Mouse (Mus musculus): ENCODE data around the gene Cyb5d1. TPM values are rescaled to one million over a fixed set of nuclear protein-coding genes. Genes with fewer than 3 reads are reported as not detected.

Cyb5d1 gene
- total RNA-seq, 1 experiment from 2014 or later, result 37.6 TPM

DNA sequence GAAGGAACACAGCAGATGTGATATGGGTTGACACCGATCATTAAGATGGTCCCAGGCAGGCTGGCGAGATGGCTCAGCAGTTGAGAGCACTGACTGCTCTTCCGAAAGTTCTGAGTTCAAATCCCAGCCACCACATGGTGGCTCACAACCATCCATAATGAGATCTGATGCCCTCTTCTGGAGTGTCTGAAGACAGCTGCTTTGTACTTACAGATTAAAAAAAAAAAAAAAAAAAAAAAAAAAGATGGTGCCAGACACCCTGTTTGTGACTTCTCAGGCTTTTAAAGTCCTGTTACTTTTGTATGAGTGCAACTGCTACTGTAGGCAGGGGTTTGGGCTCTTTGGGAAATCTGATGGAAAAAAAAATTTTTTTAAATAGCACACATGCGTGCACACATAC is 6.8 kb downstream of the Cyb5d1 start:
- ATAC-seq (replicated peaks; ENCODE audit: low read depth, poor library complexity, severe bottlenecking), result no peak

DNA sequence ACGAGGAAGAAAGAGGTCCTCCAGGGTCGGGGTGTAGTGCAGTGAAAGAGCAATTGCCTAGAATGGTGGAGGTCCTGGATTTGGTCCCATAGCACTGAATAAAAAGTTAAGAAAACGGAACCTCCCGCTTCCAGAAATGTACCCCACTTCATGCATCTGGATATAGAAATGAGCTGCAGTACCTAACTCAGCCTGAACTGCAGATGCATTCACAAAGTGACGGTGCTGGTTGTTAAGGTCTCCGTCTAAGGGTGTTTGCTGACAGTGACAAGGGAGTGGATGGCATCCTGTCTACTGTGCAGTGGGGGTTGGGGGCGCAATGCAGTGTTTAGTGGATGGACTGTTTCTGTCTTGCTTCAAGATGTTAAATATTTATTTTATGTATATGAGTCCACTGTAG is 8.7 kb downstream of the Cyb5d1 start:
- no peak for ATAC-seq (replicated peaks; ENCODE audit: low read depth, poor library complexity, severe bottlenecking)

DNA sequence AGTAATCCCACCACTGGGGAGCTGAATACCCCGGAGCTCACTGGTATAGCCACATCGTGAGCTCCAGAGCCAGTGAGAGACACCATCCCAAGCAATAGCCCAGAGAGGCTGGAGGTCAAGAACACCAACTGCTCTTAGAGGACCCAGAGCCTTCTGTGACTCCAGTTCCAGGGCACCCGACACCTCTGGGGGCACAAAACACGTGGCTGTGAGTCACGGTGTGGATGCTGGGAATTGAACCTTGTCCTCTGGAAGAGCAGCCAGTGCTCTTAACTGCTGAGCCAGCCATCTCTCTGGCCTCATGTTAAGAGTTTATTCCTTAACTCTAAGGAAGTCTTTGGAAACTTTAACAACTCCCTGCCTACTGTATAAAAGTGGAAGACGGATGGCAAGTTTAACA is 10.5 kb downstream of the Cyb5d1 start:
- no peak for ATAC-seq (replicated peaks; ENCODE audit: low read depth, poor library complexity, severe bottlenecking)

DNA sequence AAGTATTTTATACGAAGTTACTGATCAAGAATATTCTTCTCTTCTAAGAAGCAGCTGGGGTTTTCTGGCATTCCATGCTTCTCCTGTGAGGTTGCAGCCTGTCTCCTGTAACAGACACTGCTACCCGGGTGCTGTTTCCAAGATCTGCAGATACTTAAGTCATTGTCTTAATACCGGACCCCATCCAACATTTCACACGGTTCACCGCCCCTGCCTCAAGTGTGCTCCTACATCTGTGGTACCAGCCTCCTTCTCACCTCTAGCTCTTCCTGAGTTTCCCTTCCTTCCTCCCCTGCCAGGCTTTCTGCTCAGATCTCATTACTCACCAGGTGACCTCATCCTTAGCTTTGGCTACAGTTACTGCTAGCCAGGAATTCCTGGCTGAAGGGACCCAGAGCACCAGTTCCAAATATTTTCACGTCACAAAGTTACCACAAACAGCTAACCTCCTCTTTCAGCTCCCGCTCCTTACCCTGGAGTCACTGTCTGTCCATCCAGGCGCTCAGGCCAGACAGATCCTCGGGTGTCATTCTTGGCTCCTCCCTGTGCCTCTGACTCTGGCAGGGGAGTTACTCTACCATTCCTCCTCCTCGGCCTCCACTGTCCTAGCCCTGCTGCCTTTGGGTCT is 12.8 kb downstream of the Cyb5d1 start:
- ATAC-seq (replicated peaks; ENCODE audit: low read depth, poor library complexity, severe bottlenecking), result no peak

DNA sequence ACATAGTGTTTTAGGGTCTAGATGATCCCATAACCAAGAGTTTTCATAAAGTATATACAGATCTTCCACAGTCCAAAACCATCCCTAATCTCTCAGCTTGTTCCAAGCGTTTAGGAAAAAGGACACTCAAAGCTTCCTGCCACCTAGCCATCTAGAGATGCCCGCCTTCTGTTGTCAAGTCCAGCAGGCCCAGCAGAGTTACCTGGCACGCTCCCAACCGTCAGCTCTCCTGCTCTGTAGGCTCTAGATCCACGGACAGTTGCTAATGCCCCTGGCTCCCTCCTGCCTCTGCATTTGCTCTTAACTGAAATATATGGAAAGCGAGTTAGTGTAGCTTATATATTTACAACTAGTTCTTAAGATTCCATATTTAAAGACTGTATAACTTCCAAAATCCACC is 14.1 kb downstream of the Cyb5d1 start:
- ATAC-seq (replicated peaks; ENCODE audit: low read depth, poor library complexity, severe bottlenecking), result no peak

DNA sequence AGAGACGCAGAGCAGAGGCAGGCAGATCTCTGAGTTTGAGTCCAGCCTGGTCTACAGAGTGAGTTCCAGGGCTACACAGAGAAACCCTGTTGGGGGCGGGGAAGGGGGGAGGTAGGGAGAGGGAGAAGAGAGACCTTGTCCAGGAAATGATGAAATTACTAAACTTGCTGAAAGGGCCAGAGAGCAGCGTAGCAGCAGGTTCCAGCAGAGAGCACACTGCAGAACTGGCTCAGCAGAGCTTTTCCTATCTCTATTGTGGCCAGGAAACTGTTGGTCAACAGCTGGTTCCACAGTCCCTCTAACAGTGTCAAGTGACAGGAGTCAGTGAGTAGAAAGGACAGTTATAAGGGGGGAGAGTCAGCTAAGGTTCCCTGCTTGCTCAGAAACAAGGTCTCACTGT is 15.8 kb downstream of the Cyb5d1 start:
- ATAC-seq (replicated peaks; ENCODE audit: low read depth, poor library complexity, severe bottlenecking), result peak; percentile 74; the same call in 1 of the 2 replicates

DNA sequence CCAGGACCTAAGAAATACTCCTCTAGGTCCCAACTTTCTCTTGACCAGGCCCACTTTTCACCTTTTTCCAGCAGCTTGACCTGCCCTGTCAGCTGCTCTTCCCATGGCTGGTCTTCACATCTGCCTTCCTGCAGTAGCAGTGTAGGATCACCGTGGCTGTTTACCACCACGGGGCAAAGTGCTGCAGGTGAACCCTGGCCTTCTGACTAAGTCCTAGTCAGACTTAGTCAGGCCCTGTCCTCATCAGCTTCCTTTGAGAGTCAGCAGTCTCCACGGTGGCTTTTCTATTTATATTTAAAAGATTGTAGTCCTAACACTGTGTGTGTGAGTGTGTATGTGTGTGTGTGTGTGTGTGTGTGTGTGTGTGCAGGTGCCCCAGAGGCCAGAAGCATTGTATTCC is 17.7 kb downstream of the Cyb5d1 start:
- no peak for ATAC-seq (replicated peaks; ENCODE audit: low read depth, poor library complexity, severe bottlenecking)

DNA sequence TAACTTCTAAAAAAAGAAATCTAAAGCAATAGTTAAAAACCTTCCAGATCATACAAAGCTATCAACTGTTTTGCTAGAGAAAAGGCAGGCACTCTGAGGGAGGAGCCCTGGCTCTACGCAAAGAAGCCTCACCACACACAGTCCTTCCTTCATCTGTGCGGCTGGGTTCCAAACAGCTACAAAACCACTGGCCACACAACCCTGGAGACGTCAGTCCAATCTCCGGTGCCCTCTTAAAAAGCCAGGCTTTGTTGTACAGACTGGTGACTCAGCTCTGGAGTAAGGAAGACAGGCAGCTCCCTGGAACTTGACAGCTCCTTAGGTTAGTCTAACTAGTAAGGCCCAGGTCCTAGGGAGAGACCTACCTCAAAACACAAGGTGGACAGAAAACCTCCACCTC is 19.8 kb downstream of the Cyb5d1 start:
- ATAC-seq (replicated peaks; ENCODE audit: low read depth, poor library complexity, severe bottlenecking), result peak; percentile 33; the same call in 1 of the 2 replicates

DNA sequence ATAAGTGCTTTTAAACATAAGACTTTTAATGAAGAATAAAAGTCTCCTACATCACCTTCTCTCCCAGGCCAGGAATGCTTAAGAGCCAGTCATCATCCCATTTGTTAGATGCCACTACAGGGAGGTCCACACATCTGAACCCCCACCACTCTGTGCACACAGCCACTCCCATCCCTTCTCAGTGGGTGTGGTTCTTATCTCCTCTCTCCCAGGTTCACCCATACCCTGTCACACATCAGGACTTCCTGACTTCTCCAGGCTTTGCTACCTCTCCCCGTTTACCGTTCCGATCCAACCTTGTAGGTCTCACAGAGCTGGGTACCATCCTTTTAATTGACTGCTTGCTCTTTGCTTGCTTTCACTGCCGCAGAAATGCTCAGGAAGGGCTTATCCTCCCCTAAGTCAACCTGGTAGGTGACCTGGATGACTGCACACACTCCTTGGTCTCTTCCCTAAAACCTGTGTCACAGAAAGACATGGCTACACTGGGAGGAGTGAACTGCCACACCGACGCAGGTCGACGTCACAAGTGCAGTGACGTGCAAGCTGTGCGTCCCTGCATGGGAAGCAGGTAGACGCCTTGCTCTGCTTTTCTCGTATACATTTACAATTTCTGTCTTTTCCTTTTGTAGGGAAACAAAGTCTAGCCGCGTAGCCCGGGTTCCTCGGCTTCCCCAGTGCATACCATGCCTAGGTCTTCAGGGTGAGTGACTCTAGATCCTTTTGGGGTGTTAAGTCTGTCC is 22.0 kb downstream of the Cyb5d1 start:
- ATAC-seq (replicated peaks; ENCODE audit: low read depth, poor library complexity, severe bottlenecking), result no peak

DNA sequence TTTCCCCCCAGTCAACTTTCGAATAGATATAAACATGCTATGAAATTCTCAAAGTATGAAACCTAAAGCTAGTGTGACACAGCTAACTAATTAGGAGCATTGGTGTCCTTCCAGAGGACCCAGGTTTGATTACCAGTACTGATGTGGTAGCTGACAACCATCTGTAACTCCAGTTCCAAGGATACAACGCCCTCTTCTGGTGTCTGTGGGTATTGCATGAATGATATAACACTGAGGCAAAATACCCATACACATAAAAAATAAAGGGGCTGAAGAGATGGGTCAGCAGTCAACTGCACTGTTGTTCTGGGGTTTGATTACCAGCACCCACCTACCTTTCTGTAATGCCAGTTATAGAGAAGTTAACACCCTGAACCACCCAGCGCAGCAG is 22.7 kb downstream of the Cyb5d1 start:
- no peak for ATAC-seq (replicated peaks; ENCODE audit: low read depth, poor library complexity, severe bottlenecking)

DNA sequence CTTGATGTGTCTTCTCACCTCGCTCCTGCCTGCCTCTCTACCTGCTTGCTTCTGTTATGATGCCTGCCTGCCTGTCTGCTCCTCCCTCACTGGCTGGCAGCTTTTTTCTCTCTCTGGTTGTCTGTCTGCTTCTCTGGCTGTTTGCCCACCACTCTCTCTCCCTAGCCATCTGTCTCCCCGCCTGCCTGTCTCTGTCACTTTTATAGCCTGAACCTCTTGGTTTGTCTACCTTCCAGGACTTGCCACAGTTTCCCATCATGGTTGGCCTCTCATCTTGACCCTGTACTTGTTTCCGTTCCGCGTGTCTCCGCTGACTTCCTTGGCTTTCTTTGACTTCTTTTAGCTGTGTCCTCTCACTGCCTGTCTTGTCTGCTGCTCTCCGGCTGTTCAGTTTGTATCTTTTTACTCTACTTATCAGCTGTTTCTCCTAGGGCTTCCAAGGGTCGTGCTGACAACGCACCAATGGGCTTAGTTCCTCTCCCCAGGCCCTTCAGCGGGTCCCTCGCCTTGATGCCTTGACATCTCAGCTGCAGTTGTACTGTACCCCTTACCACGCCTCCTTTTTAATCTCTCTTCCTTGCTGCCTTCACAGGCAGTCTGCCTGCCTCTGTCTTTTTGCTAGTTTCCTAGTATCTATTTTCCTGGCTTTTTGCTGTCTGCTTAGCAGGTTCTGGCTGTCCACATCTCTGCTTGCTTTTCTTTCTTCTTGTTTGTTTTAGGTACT is 23.2 kb downstream of the Cyb5d1 start:
- peak; percentile 48; the same call in 1 of the 2 replicates for ATAC-seq (replicated peaks; ENCODE audit: low read depth, poor library complexity, severe bottlenecking)

DNA sequence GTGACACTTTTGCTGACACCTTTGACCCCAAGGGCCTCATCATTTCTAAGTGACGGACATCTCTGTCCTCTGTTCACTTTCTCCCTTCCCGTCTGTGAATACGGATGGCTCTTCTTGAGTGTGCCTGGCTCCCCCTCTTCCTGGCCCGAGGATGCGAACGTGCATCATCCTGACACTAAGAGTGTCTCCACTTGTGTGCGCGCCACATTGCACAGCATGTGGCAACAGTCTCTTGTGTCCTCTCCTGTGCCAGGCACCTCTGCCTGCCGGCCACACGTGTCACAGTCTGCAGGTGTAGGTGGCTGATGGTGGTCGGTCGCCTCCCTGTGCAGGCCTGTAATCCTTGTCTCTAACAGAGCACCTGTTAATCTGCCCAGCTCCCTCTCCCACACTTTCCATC is 23.8 kb downstream of the Cyb5d1 start:
- no peak for ATAC-seq (replicated peaks; ENCODE audit: low read depth, poor library complexity, severe bottlenecking)

DNA sequence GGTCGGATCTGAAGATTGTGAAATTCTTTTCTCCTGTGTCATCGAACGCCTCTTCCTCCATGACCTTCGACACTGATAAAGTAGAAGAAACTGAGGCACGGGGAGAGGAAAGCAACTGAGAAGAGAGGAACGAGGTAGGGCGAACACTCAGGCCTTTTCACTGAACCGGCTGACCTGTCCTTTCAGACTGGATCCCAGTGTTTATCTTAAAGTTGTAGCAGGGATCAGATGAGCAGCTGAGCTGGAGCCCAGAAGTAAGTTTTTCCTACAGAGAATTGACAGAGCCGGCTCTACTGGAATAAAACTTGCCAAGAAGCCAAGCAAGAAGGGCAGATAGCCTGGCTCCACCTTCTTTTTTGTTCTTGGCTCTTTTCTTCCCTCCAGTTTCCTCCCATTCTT is 24.6 kb downstream of the Cyb5d1 start:
- no peak for ATAC-seq (replicated peaks; ENCODE audit: low read depth, poor library complexity, severe bottlenecking)

DNA sequence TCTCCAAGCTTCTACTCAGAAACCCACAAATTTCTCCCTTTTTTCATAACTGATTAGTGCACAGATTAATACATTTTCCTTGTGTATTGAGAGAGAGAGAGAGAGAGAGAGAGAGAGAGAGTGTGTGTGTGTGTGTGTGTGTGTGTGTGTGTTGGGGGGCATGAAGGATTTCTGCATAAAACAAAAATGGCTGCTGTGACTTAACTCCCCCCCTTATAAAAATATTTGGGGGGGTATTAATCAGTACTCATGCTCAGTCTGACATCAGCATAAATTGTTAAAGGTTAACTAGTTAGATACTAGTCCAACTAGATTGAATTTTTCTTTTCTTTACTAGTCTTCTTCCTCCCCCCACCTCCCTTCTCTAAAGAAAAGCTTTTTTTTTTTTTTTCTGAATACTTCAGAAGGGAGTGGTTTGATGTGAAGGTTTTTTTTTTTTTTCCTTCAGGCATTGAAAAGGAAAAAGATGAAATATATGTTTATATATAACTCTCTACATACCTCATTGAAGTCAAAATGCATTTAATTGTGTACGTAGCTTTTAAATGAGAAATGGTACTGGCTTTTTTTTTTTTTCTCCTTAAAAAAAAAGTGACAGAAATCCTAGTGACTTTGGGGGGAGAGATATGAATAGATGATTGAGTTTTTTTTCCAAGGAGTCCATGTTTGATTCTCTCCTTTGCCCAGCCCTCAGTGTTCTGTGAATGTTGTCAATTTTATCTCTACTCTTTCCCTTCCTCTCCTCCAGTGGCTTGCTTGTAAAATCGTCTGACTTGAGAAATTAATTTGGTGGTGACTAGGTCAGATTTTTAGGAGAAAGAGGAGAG is 25.2 kb downstream of the Cyb5d1 start:
- no peak for ATAC-seq (replicated peaks; ENCODE audit: low read depth, poor library complexity, severe bottlenecking)

DNA sequence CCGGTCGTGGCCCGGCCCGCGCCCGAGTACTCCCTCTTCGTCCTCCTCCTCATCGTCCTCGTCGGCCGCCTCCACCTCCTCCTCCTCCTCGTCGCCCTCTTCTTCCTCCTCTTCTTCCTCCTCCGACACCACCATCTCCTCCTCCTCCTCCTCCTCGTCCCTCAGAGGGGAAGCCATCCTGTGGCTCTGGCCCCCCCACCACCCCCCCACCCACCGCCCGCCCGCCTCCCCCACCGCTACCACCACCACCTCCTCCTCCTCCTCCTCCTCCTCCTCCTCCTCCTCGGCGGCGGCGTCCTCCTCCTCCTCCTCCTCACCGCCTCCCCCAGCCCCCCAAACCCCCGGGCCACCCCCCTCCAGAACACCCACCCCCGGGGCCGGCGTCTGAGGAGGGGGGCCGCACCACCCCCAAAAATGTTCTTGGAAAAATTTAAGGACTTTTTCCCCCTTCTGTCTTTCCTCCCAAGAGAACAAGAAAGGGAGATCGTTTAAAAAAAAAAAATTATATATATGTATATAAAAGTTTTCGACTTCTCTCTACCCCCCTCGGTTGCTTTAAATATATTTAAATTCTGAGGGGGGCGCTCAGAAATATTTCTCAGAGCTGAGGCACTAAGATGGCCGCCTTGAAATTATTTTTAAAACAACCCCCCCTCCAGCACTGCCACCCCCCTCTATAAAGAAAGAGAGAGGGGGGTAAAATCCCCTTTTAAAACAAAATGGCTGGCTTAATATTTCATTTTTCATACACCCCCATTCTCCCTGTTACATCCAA is 26.0 kb downstream of the Cyb5d1 start, which contains the start of gene Chd3:
TSS of gene Chd3 (minus strand) at position 192 of the 775 bp plus-strand sequence.
- ATAC-seq (replicated peaks; ENCODE audit: low read depth, poor library complexity, severe bottlenecking), result no peak

DNA sequence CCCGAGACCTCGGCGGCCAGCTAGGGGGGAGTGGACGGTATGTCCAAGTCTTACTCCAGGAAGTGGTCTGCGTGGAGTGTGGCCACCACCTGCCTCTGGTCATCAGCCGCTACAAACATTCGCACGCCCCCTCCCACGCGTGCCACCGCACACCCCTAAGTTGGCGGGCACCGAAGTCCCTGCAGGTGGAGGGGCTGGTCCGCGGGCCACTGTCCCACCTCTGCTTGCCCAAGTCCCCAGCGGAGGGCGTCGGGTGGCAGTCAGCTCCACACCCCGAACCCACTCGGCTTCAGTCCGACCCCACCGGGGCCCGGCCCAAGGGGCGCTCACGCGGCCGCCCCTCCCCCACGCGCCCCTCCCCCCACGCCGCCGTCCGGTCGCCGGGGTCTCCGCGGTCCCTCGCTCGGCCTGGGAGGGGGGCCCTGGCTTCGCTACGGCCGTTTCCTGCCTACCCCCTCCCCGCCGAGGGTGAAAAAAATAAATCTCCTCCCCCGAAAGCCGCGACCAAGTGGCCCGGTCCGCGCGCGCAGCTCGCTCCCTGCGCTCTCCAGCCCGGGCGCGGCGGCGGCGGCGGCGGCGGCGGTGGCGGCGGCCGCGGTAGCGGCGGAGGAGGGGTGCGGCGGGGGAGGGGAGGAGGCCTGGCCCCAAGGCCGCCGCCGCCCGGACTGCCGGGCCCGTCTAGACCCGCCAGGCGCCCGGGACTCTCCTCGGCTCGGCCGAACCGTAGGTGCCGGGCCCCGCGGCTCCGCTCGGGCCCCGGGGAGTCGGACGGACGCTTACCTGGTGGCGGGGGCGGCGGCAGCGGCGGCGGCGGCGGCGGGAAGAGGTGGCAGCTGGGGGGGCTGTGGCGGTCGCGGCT is 26.8 kb downstream of the Cyb5d1 start:
- ATAC-seq (replicated peaks; ENCODE audit: low read depth, poor library complexity, severe bottlenecking), result no peak

DNA sequence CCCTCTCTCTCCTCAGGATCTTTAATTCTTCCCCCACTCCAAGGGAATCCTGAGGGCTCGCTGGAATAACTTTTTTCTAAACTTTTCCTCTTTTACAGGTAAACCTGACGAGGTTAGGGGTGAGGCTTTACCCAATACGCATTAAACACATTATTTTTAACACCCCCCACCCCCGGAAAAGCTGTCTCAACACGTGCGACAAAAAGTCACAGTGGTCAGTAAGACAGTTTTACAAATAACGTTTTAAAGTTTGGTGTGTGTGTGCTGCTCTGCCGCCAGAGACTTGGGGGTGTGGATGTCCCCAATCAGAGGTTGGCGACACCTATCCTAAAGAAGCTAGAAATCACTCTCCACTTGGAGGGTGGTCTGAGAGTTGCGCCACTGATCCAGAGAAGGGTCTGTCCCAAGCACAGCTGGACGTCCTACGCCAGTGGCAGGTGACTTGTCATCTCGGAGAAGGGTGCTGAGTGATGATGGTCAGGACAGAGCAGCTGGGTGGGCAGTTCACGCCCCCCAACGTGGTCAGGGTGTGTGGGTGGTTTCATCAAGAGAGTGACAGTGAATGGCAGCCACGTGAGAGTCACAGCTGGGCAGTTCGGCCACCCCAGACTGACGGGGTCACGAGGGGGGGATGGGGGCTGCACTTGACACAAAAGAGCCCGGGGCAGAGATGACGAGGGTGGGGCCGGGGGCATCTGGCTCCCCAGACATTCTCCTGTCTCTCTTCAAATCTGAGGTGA is 27.6 kb downstream of the Cyb5d1 start:
- ATAC-seq (replicated peaks; ENCODE audit: low read depth, poor library complexity, severe bottlenecking), result 0 out of 2 replicates have a peak, but pooled peaks have one; percentile 2

All from common myeloid progenitor, adult 5-6 weeks (primary cell).